Mouse (Mus musculus): ENCODE results near the gene Slc36a2.

Slc36a2 gene

GRCm38 (mm10) chr11:55184246-55184645, 631 bp downstream of the Slc36a2 start:
- DNase-seq (ENCODE audit: low spot score), result no peak

GRCm38 (mm10) chr11:55183124-55183523, 1.8 kb downstream of the Slc36a2 start:
- no peak for DNase-seq (ENCODE audit: low spot score)

- no peak for DNase-seq (ENCODE audit: low spot score)
These were observed 5.0 kb downstream of the Slc36a2 start for GRCm38 (mm10) chr11:55179856-55180255.

GRCm38 (mm10) chr11:55178830-55179229, 6.0 kb downstream of the Slc36a2 start:
- no peak for DNase-seq (ENCODE audit: low spot score)

- DNase-seq (ENCODE audit: low spot score), result no peak
These were observed 14.4 kb downstream of the Slc36a2 start for GRCm38 (mm10) chr11:55170501-55170900.

- no peak for DNase-seq (ENCODE audit: low spot score)
These were observed 16.0 kb downstream of the Slc36a2 start for GRCm38 (mm10) chr11:55168914-55169313.

- DNase-seq (ENCODE audit: low spot score), result no peak
These were observed 16.4 kb downstream of the Slc36a2 start for GRCm38 (mm10) chr11:55168504-55168903.

- DNase-seq (ENCODE audit: low spot score), result no peak
These were observed 19.1 kb downstream of the Slc36a2 start for GRCm38 (mm10) chr11:55165748-55166147.

GRCm38 (mm10) chr11:55164723-55165122, 20.2 kb downstream of the Slc36a2 start:
- peak; percentile 63 for DNase-seq (ENCODE audit: low spot score)

- DNase-seq (ENCODE audit: low spot score), result peak; percentile 66
These were observed 22.2 kb downstream of the Slc36a2 start for GRCm38 (mm10) chr11:55162670-55163069.

- peak; percentile 84 for DNase-seq (ENCODE audit: low spot score)
These were observed 26.0 kb downstream of the Slc36a2 start for GRCm38 (mm10) chr11:55158785-55159359.

- peak; percentile 23 for DNase-seq (ENCODE audit: low spot score)
These were observed 29.8 kb downstream of the Slc36a2 start for GRCm38 (mm10) chr11:55155070-55155421.

GRCm38 (mm10) chr11:55154398-55155069, 30.3 kb downstream of the Slc36a2 start:
- DNase-seq (ENCODE audit: low spot score), result no peak

- DNase-seq (ENCODE audit: low spot score), result no peak
These were observed 33.3 kb downstream of the Slc36a2 start, which contains the start of gene Slc36a3 for GRCm38 (mm10) chr11:55151608-55152007. Gene Slc36a3, minus strand, starts transcription at chr11:55151708.

- no peak for DNase-seq (ENCODE audit: low spot score)
These were observed 36.4 kb downstream of the Slc36a2 start for GRCm38 (mm10) chr11:55148461-55148860.

- DNase-seq (ENCODE audit: low spot score), result no peak
These were observed 37.5 kb downstream of the Slc36a2 start for GRCm38 (mm10) chr11:55147423-55147822.

- DNase-seq (ENCODE audit: low spot score), result no peak
These were observed 38.0 kb downstream of the Slc36a2 start for GRCm38 (mm10) chr11:55146855-55147254.

- DNase-seq (ENCODE audit: low spot score), result no peak
These were observed 40.9 kb downstream of the Slc36a2 start for GRCm38 (mm10) chr11:55144011-55144410.

GRCm38 (mm10) chr11:55141502-55141901, 43.4 kb downstream of the Slc36a2 start:
- DNase-seq (ENCODE audit: low spot score), result no peak

GRCm38 (mm10) chr11:55137646-55138045, 47.2 kb downstream of the Slc36a2 start:
- DNase-seq (ENCODE audit: low spot score), result no peak

GRCm38 (mm10) chr11:55136770-55137547, 47.9 kb downstream of the Slc36a2 start:
- DNase-seq (ENCODE audit: low spot score), result peak; percentile 95

- no peak for DNase-seq (ENCODE audit: low spot score)
These were observed 50.0 kb downstream of the Slc36a2 start for GRCm38 (mm10) chr11:55134871-55135270.

GRCm38 (mm10) chr11:55134407-55134806, 50.5 kb downstream of the Slc36a2 start:
- no peak for DNase-seq (ENCODE audit: low spot score)

All from T-cell, adult 2 months (primary cell).